Mouse (Mus musculus) testis, adult 2 months (tissue): ENCODE measurements around the gene Hist1h3g.

ENCODE experiments used
- CTCF ChIP-seq: fragments of 200-500 bp; IDR thresholded peaks from 2 replicates; pipeline ENCODE4 v1.5.1; 2012; ENCODE audit warnings: low read depth, mild to moderate bottlenecking, inconsistent platforms, low read length, moderate library complexity; ENCODE audit not compliant: control insufficient read depth, insufficient read depth, insufficient replicate concordance
- POLR2A ChIP-seq: fragments of 200-500 bp; IDR thresholded peaks from 2 replicates; pipeline ENCODE4 v1.6.1; 2012; ENCODE audit warnings: low read depth, mild to moderate bottlenecking, inconsistent platforms, low read length, moderate library complexity; ENCODE audit not compliant: control insufficient read depth

- TF ChIP-seq CTCF (no peak), POLR2A (no peak)
Observed at GRCm38 (mm10) chr13:23583387-23584068, 48.3 kb downstream of the Hist1h3g start.
